Mouse (Mus musculus) right cerebral cortex, postnatal 4 days (tissue): ENCODE measurements at regions not wholly inside any gene's neighbourhood (a gene's known extent, or its start where the extent isn't known, plus 50 kb on each side); places are given as distances from the start of the nearest gene placed in this dataset.
"Not testable (repeated sequence)": the region's sequence is repeated elsewhere in the genome, so short reads cannot be mapped to it uniquely, and the experiment has no call there.

Source experiments
- DNase-seq: peaks from one replicate; pipeline ENCODE4 v3.0.0-alpha.2; 2022

- no peak for DNase-seq
Observed at GRCm38 (mm10) chr2:92664939-92665338, 65.4 kb downstream of the Chst1 start.

- no peak for DNase-seq
Observed at GRCm38 (mm10) chr2:92667192-92667591, 67.7 kb downstream of the Chst1 start.

GRCm38 (mm10) chr2:92667756-92668155, 68.2 kb downstream of the Chst1 start:
- DNase-seq, result no peak

GRCm38 (mm10) chr2:92669431-92670081, 70.0 kb downstream of the Chst1 start:
- not testable (repeated sequence) for DNase-seq

GRCm38 (mm10) chr2:92671586-92671985, 72.1 kb downstream of the Chst1 start:
- DNase-seq, result peak; percentile 23

- no peak for DNase-seq
Observed at GRCm38 (mm10) chr2:92672106-92672505, 72.6 kb downstream of the Chst1 start.

- no peak for DNase-seq
Observed at GRCm38 (mm10) chr2:92673064-92673813, 73.7 kb downstream of the Chst1 start.

- no peak for DNase-seq
Observed at GRCm38 (mm10) chr2:92673931-92674330, 74.4 kb downstream of the Chst1 start.

- no peak for DNase-seq
Observed at GRCm38 (mm10) chr2:92675247-92675646, 75.7 kb downstream of the Chst1 start.

- no peak for DNase-seq
Observed at GRCm38 (mm10) chr2:92678276-92678930, 78.9 kb downstream of the Chst1 start.

- DNase-seq, result no peak
Observed at GRCm38 (mm10) chr2:92678999-92679704, 79.6 kb downstream of the Chst1 start.

GRCm38 (mm10) chr2:92682256-92682655, 82.7 kb downstream of the Chst1 start:
- DNase-seq, result no peak

- no peak for DNase-seq
Observed at GRCm38 (mm10) chr2:92687702-92688101, 88.2 kb downstream of the Chst1 start.

GRCm38 (mm10) chr2:92689203-92689602, 89.7 kb downstream of the Chst1 start:
- DNase-seq, result peak; percentile 42

- DNase-seq, result no peak
Observed at GRCm38 (mm10) chr2:92690304-92690703, 90.8 kb downstream of the Chst1 start.

GRCm38 (mm10) chr2:92691438-92691837, 91.9 kb downstream of the Chst1 start:
- DNase-seq, result no peak

GRCm38 (mm10) chr2:92692623-92693022, 93.1 kb downstream of the Chst1 start:
- DNase-seq, result peak; percentile 34

GRCm38 (mm10) chr2:92693024-92693423, 93.5 kb downstream of the Chst1 start:
- peak; percentile 28 for DNase-seq

- no peak for DNase-seq
Observed at GRCm38 (mm10) chr2:92694797-92695196, 95.3 kb downstream of the Chst1 start.

GRCm38 (mm10) chr2:92695869-92696268, 96.4 kb downstream of the Chst1 start:
- no peak for DNase-seq

- DNase-seq, result no peak
Observed at GRCm38 (mm10) chr2:92697721-92698120, 98.2 kb downstream of the Chst1 start.

GRCm38 (mm10) chr2:92699360-92699759, 99.9 kb downstream of the Chst1 start:
- no peak for DNase-seq

GRCm38 (mm10) chr2:92704035-92704434, 104.5 kb downstream of the Chst1 start:
- no peak for DNase-seq
